Mouse (Mus musculus): ENCODE measurements at regions not wholly inside any gene's neighbourhood (a gene's known extent, or its start where the extent isn't known, plus 50 kb on each side); places are given as distances from the start of the nearest gene placed in this dataset.

GRCm38 (mm10) chr16:73217555-73217954 lies 909.4 kb downstream of the Robo1 start:
- TF ChIP-seq CTCF (IDR thresholded peaks at IDR 0.05; ENCODE audit: low read depth, low read length) (no peak), TAL1 (conservative IDR thresholded peaks at IDR 0.05; ENCODE audit: low read depth, low read length) (no peak), POLR2AphosphoS5 (IDR thresholded peaks at IDR 0.05; ENCODE audit: insufficient replicate concordance, low read depth, low read length) (no peak), GATA1 (IDR thresholded peaks at IDR 0.05; ENCODE audit: borderline replicate concordance, low read length) (no peak)

Data from G1E (cell line).